Mouse (Mus musculus) bone marrow, adult 2 months (tissue): ENCODE measurements around the gene Panx3. TPM values are rescaled to one million over a fixed set of nuclear protein-coding genes. Genes with fewer than 3 reads are reported as not detected.

Source experiments
- H3K27ac ChIP-seq: fragments of 200-500 bp; 2 replicates; pipeline ENCODE4 v1.5.1; 2012; ENCODE audit warnings: low read depth, mild to moderate bottlenecking, control low read depth, inconsistent platforms, low read length; ENCODE audit not compliant: control insufficient read depth, poor library complexity, insufficient read depth
- H3K4me1 ChIP-seq: fragments of 200-500 bp; 2 replicates; pipeline ENCODE4 v1.6.1; 2011; ENCODE audit warnings: low read length; ENCODE audit not compliant: control insufficient read depth, insufficient read depth
- H3K4me3 ChIP-seq: fragments of 200-500 bp; replicated peaks from 2 replicates; pipeline ENCODE3; 2011; ENCODE audit warnings: mild to moderate bottlenecking, low read depth, low read length, control low read depth; ENCODE audit not compliant: control insufficient read depth
- CTCF ChIP-seq: fragments of 200-500 bp; IDR thresholded peaks from 2 replicates; pipeline ENCODE4 v1.5.1; 2011; ENCODE audit warnings: low read length, control low read depth; ENCODE audit not compliant: control insufficient read depth, insufficient read depth
- POLR2A ChIP-seq: fragments of 200-500 bp; IDR thresholded peaks from 2 replicates; pipeline ENCODE4 v1.6.1; 2011; ENCODE audit warnings: low read depth, mild to moderate bottlenecking, control low read depth, low read length, borderline replicate concordance; ENCODE audit not compliant: control insufficient read depth
- WGBS: fragments of 180-500 bp; shearing (Covaris S2); methylation state at CpG from one replicate; pipeline ENCODE4 v1.1.7; 2018; 5-methylcytosine and 5-hydroxymethylcytosine counted together
- polyA plus RNA-seq: library from polyadenylated mRNA; stranded (reverse); fragments of >200 nt; gene quantifications from 2 replicates; pipeline ENCODE4 v1.2.4, GENCODE M21; 2011; ENCODE audit warnings: low replicate concordance; ENCODE audit not compliant: missing spikeins, insufficient read depth, insufficient read length

Panx3 gene
- polyA plus RNA-seq, 1 experiment, result not detected

DNA sequence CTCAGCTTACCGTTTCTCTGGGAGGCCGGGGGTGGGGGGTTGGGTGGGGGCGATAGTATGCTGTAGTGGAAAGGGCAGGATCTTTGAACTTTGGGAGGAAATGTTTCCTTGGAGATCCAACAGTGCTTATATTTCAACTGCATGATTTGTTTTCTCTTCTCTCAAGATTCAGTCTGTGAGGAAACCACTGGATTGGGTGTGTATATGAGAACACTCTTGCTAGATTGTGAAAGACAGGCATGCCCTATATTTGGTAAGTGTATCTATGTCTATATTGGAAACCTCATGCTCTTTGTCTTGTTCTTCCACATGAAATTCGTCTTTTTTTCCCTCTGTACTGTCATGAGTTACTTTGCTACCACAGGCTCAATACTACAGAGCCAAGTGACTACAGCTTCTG is 643 bp upstream of the Panx3 start:
- no peak for TF ChIP-seq POLR2A
- TF ChIP-seq CTCF, result no peak
- Histone ChIP-seq H3K4me1 (no peaks in the 10 kb centered on the region), H3K27ac (no peak overlapping the region), H3K4me3 (no peak overlapping the region)
- 67% methylated on average over 4 of the region's 4 CpGs for WGBS

DNA sequence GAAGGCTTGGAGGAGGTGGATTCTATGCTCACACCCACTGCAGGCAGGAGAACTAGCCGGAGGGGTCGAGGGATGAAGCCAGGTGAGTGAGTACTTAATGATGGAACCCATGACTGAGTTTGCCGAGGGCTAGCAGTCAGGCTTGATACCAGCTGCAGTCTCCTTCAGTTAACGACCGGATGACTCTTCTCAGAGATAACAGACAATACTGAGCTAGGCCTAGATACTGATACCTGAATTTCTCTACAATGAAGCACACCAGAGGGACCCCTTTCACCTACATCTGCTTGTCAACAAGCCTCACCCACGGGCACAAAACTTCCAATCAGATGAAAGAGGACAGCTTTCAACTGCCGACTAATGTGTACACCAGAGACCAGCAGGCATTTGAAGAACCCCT is 3.0 kb downstream of the Panx3 start:
- WGBS, result 75% methylated on average over 7 of the region's 7 CpGs
- TF ChIP-seq POLR2A (no peak), CTCF (no peak)
- no peak overlapping the region for H3K27ac ChIP-seq

DNA sequence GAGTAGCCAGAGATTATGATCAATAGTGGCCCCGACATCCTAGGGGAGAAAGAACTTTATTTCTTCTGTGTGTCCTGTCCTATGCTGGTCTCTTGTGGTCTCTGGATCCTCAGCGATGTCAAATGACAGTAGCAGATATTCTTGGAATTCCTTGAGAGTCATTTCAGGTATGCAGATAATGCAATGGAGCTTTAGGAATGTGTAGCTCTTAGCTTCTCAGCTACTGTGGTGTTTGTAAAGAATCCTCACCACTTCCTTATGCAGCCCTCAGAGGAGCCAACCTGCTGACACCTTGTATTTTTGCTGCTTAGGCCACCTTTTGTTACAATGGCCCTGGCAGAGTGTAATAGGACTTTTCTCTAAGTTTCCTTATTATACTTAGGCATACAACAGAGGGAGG is 4.4 kb downstream of the Panx3 start:
- H3K27ac ChIP-seq, result no peak overlapping the region
- WGBS, result 62% methylated on average over 2 of the region's 2 CpGs
- no peaks in the 10 kb centered on the region; the same call in 1 of the 2 replicates for H3K4me1 ChIP-seq
- no peak overlapping the region for H3K4me3 ChIP-seq
- TF ChIP-seq CTCF, result no peak
- no peak for TF ChIP-seq POLR2A

More for the DNA sequence above, 3.0 kb downstream of the Panx3 start:
- Histone ChIP-seq H3K4me3 (no peak overlapping the region), H3K4me1 (no peaks in the 10 kb centered on the region; the same call in 1 of the 2 replicates)

- Histone ChIP-seq H3K27ac (no peak overlapping the region), H3K4me3 (no peak overlapping the region), H3K4me1 (no peaks in the 10 kb centered on the region; the same call in 1 of the 2 replicates)
- TF ChIP-seq POLR2A (no peak), CTCF (no peak)
- WGBS, result 40% methylated on average over 1 of the region's 1 CpGs
Observed at GRCm38 (mm10) chr9:37663210-37663609, 5.8 kb downstream of the Panx3 start.

GRCm38 (mm10) chr9:37659413-37659812 is 9.6 kb downstream of the Panx3 start:
- TF ChIP-seq POLR2A (no peak), CTCF (no peak)
- WGBS, result 69% methylated on average over 6 of the region's 6 CpGs
- H3K27ac ChIP-seq, result no peak overlapping the region

DNA sequence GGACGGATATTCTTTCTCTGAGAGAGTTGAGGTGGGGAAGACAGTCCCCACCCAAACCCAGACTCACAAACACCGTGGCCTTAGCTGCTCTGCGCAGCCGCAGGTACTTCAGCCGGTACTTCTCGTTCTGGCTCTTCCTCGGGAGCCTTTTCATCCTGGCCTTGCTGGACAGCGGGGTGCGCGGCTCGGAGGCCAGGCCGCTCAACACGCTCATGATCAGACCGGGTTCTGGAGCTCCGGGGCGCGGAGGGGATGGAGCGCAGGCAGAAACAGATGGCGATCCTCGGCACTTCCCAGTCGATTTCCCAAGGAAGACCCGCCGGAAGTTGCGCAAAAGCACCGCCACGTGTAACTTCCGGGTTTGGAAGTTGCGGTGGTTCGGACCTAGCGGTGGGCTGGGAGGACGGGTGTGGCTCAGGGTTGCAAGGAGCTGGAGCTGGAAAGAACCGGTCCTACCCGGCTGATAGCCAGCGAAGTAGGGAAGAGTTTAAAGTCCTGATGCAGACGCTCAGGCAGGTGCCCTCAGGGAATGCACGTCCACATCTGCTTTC is 12.0 kb downstream of the Panx3 start, which contains the start of gene Tbrg1:
Tbrg1 (minus strand) TSS at position 382 of the 551 bp plus-strand sequence.
- Histone ChIP-seq H3K4me3 (peak within 1 kb of the TSS; percentile 73), H3K4me1 (no peaks in the 10 kb centered on the region), H3K27ac (peak within 1 kb of the TSS; percentile 49)
- WGBS, result under 1% methylated on average over 36 of the region's 36 CpGs
- TF ChIP-seq POLR2A (peak; percentile 39; the same call in 1 of the 2 replicates), CTCF (no peak)

More at GRCm38 (mm10) chr9:37659413-37659812, 9.6 kb downstream of the Panx3 start:
- Histone ChIP-seq H3K4me1 (no peaks in the 10 kb centered on the region; the same call in 1 of the 2 replicates), H3K4me3 (no peak overlapping the region)

DNA sequence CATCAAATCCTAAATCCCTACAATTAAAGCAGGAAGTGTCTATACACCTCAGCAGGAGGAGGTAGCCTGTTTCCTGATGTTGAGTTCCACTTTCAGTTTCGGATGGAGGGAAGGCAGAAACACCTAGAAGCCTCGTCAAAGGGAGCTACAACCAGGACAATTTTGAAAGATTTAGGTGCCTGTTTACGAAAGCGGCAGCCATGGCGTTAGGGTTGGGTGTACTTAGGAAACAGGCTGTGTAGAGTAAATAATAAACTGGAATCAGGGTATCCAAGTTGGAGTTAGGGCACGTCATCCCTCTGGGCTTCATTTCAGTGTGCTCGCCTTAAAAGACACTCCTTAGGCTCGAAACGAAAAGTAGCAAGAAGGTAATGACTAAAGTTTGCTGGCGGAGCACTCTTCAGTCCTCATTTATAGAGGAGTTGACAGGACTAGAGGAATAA is 12.6 kb downstream of the Panx3 start:
- WGBS, result 1% methylated on average over 10 of the region's 10 CpGs
- peak overlapping the region; percentile 49; the same call in 1 of the 2 replicates for H3K27ac ChIP-seq
- no peaks in the 10 kb centered on the region for H3K4me1 ChIP-seq
- no peak for TF ChIP-seq POLR2A
- no peak for TF ChIP-seq CTCF
- peak overlapping the region; percentile 73 for H3K4me3 ChIP-seq

DNA sequence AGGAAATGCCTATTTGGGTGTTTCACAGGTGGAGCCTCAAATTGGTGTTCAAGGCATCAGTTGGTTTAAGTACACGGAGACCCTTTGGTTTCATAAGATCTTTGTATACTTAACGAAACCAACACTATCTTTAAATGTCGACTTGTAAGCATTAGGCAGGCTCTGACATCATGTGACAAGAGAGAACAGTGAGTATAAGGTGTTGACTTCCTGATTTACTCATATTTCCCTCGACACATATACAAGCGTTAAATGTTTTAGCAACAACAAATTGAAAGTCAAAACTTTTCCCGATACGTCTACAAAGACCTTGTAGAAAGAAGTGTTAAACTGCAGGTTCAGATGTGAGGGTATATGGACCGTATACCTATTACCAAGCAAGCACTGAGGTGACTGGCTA is 13.1 kb downstream of the Panx3 start:
- H3K27ac ChIP-seq, result no peak overlapping the region
- TF ChIP-seq POLR2A (no peak), CTCF (no peak)
- H3K4me3 ChIP-seq, result peak overlapping the region; percentile 38
- WGBS, result 16% methylated on average over 8 of the region's 8 CpGs
- no peaks in the 10 kb centered on the region for H3K4me1 ChIP-seq

DNA sequence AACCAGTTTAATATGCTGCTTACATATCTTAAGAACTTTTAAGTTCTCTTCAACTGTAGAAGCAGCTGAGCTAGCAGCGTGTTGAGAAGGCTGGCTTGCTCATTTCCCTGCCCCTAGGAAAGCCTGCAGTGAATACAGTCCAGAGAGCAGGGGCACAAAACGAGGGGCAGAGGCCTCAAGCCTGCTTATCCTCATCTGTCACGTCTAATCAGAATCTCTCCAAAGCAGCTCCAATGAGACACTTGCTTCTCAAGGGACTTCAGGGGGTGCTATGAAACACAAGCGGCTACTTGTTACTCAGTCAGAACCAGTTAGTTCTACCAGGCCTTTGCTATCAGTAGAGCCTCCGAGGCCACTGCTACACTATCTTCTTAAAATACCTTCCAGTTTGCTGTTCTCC is 15.2 kb downstream of the Panx3 start:
- no peak overlapping the region for H3K27ac ChIP-seq
- 86% methylated on average over 5 of the region's 5 CpGs for WGBS
- H3K4me1 ChIP-seq, result no peaks in the 10 kb centered on the region
- H3K4me3 ChIP-seq, result no peak overlapping the region
- TF ChIP-seq POLR2A (no peak), CTCF (no peak)
